Mouse (Mus musculus): ENCODE data around the gene Rufy3. TPM values are rescaled to one million over a fixed set of nuclear protein-coding genes. Genes with fewer than 3 reads are reported as not detected.
A peak's percentile ranks its signal among the peaks of the same experiment; 100 is the strongest.
"Not testable (repeated sequence)": the region's sequence is repeated elsewhere in the genome, so short reads cannot be mapped to it uniquely, and the experiment has no call there.

Gene Rufy3
- 100 to 1,000 TPM; 158 to 162 TPM for total RNA-seq (2021)

DNA sequence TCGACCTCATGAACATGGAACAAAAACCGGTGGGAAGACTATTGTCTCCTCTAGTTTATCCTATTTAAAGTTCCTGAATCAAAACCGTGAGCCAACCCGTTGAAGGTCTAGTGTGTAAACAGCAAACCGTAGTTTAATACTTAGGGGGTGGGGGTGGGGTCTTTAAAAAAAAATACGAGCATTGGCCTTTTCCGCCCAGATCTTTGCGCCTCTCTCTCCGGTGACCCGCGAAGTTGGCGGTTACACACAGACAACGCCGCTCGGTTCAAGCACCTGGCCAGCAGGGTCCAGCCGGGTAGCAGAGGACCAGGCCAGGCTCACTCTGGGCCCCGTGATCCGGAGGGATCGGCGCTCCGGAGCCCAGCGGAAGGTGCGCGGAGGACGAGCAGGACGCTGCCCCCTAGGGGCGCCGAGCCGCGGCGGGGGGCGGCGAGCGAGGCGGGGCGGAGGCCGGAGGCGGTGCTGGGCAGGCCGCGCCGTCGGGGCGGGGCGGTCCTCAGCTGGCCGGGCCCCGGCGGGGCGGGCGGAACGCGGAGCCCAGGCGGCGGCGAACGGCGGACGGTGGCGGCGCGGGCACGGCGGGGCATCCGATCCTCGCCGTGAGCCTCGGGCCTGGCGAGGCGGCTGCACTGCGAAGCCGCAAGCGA, at the start of gene Rufy3:
TSS of gene Rufy3 (plus strand) at position 540 of the 647 bp plus-strand sequence.
- peak; percentile 60 to 66 for DNase-seq (ENCODE audit: extremely low spot score in 1 of 2, low spot score in 1 of 2)

DNA sequence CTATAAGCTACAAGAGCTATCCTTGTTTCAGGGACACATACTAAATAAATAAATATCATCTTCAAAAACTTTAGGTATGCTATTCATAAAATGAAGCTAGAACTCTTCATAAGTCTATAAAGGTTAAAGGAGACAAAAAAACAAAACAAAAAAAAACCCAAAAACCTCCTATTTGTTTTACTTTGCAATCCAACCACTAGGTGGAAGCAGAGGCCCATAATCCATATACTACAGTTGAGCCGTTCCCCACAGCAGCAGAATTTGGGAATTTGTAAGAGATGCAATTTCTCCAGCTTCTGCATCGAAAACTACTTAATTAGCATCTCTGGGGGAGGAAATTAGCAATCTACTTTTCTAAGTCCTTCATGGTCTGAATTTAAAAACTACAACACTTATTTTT, 45.6 kb upstream of the Rufy3 start:
- peak in 1 of 2 experiments; percentile 31 for DNase-seq (ENCODE audit: extremely low spot score in 1 of 2, low spot score in 1 of 2)

DNA sequence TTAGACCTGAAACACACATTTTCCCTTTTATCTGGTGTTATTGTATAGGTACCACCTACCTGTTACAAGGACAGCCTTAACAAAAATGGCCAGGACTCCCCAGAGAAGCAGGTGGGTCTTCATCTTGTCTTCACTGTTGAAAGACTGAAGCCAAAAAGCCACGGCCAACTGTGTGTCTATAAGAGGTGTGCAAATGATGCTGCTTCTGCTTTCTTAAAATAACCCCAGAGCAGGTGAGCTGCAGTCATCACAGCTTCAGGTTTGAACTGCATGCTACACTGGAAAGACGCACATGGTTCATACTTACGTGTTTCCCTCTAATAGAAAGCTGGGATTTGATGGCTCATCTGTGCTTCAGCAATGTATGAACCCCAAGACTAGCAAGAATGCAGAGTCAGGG, 37.2 kb upstream of the Rufy3 start, which contains the start of gene Jchain:
TSS of gene Jchain (minus strand) at position 235 of the 400 bp plus-strand sequence.
- no peak for DNase-seq (ENCODE audit: extremely low spot score in 1 of 2, low spot score in 1 of 2)

DNA sequence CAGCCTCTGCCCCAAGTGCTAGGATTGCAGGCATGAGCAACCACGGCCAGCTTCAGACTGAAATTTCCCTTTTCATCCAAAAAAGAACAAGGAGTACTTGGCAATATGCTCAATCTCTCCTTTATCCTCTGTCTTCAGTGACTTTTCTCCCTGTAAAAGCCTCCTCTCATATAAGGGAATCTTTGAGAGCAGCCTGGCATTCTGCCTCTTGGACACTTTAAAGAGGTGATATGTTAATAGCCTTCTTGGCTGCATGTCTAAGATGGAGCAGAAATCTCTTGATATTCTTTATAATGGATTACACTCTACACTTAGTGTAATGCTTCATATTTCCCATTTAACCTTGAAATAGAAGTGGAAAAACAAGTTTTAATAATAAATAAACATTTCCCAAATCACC, 33.9 kb upstream of the Rufy3 start:
- DNase-seq (ENCODE audit: extremely low spot score in 1 of 2, low spot score in 1 of 2), result no peak

DNA sequence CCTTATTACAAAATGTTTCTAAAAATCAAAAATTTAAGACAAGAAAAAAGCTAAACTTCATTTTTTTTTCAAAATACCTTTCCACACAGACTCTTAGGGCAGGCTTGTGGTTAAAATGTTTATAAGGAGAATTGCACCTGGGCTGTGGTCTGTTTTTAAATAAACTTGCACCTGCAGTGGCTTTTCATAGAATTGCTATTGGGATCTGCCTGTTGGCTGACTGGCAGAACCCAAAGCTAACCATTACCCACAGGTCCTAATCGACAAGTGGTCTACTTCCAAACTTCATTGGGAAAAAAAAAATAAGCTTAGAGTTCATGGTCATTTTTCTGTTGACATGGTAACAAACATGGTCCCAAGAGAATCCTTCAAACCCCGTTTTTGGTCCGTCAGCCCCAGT, 30.1 kb upstream of the Rufy3 start:
- DNase-seq (ENCODE audit: extremely low spot score in 1 of 2, low spot score in 1 of 2), result no peak

DNA sequence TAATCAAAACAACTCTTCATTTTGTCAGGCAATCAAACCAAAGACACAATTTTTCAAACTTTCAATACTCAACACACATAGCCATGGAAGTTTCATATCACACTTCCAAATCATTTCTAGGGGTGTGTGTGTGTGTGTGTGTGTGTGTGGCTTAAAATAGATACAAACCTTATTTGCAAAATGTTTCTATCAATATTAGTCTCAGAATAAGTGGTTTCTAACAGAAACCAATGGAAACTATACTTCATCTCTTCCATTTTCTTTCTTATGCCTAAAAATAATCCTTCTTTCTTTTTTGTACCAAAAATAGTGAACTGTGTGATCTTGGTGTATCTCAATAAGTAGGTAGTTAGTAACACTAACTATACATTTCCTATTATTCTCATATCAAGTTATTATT, 24.0 kb upstream of the Rufy3 start:
- DNase-seq (ENCODE audit: extremely low spot score in 1 of 2, low spot score in 1 of 2), result no peak

DNA sequence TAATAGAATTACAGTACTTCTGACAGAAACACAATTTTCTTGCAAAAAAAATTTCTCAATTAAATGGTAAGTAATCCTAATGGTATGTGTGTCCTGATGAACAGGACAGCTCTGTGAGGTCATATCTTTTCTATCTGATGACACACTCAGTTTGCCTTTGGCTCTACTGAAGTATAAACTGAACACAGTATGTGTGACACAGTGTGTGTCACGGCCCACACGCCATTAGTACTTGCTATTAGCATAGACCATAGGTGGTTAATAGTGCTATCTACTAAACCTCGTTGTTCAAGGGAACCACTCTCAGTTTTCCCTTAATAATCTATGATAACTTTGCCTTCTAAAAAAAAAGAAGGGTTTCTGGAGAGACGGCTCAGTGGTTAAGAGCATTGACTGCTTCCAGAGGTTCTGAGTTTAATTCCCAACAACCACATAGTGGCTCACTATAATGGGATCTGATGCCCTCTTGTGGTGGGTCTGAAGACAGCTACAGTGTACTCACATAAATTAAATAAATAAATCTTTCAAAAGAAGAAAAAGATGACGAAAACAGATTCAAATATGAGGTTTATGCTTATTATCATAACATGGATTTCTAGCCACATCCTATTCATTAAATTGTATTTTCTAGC, 22.1 kb upstream of the Rufy3 start:
- peak in 1 of 2 experiments; percentile 24 for DNase-seq (ENCODE audit: extremely low spot score in 1 of 2, low spot score in 1 of 2)

DNA sequence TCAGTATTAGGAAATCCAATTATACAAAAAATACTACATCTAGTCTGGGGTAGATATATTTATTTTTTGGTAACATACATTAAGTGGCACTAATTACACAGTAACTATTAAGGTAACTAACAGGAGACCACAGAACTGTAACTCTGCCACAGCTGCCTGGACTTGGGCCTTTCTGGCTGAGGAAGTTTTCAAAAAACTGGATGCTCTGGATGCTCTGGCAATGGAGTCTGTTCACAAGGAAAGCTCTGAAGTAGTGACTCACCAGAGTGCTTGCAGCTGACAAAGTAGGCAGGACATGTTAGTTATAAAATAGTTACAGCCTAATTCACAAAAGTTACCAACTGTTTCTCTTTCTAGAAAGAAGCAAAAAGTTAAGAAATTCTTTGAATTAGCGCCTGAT, 20.4 kb upstream of the Rufy3 start:
- not testable (repeated sequence) for DNase-seq (ENCODE audit: extremely low spot score in 1 of 2, low spot score in 1 of 2)

DNA sequence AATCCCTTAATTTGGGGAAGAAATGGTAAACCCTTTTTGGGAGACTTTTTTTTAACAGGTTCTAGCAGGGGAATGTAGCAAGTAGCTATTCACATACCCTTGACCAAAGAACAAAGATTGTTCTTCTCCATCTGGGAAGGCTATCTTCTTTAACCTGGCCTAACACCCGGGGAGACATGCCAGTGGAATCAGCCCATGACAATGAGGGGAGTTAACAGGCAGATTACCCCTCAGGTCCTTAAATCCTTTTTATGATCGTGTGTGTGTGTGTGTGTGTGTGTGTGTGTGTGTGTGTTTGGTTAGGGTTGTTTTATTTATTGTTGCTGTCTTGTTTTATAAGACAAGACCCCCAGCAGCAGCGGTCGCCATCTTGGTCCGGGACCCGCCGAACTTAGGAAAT, 19.3 kb upstream of the Rufy3 start:
- no peak for DNase-seq (ENCODE audit: extremely low spot score in 1 of 2, low spot score in 1 of 2)

DNA sequence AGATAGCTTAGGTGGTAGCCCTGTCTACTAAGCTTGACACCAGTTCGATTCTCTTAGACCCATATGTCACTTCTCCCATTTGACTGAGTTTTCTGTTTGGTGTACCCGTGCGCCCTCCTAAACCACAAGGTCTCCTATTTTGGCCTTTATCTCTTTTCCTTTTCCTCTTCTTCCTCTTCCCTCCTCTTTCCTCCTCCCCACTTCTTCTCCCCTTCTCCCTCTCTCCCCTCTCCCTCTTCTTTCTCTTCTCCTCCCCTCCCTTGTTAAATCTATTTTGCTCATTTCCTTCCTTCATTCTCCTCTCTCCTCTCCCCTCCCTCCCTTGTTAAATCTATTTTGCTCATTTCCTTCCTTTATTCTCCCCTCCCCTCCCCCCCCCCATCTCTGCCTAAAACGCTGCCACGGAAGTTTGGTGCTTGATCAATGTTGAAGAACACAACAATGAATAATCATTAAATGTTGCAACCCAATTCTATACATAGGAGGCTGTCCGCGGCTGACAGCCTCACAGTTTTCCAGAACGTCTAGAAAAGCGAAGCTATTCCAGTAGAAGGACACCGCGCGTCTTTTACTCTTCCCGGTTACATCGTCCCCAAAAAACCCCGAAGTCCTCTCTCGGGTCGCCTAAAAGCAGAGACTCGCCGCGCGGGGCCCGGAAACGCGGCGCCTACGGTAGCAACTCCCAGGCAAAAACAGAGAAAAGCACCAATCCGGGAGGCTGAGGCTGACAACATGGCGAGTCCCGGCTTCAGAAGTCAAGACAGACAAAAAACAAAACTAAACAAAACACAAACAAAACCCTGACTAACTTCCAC, 11.4 kb upstream of the Rufy3 start:
- no peak for DNase-seq (ENCODE audit: extremely low spot score in 1 of 2, low spot score in 1 of 2)

DNA sequence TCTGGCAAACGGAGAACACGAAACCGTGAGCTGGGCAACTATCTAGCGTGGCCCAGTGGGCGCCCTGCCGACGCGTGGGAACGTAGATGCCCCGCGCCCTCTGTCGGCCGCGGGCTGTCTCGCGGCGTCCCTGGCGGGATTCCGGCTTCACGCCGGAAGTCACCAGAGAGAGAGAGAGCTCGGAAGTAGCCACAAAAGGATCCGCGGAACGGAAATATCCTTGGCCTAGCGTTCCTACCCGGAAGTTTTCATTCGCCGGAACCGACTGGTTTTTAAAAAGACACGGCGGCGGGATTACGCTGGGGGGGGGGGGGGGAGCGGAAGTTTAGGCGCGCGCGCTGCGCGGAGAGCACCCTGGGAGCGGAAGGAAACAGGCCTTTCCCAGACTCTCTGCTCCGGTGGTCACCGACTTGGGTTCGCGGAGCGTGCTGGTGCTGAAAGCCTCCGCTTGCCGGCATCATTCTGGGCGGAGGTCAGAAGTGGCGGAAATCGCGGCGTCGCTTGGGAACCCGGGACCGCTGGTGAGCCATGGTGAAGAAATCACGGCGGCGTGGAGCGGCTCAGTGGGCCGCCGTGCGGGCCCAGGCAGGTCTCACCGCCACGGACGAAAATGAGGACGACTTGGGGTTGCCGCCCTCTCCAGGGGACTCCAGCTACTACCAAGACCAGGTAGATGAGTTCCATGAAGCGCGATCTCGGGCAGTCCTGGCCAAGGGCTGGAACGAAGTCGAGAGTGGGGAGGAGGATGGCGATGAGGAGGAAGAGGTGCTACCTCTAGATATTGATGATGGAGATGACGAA, 10.6 kb upstream of the Rufy3 start, which contains the start of gene Utp3:
TSS of gene Utp3 (plus strand) at position 377 of the 801 bp plus-strand sequence.
- DNase-seq (ENCODE audit: extremely low spot score in 1 of 2, low spot score in 1 of 2), result peak; percentile 95 to 98

DNA sequence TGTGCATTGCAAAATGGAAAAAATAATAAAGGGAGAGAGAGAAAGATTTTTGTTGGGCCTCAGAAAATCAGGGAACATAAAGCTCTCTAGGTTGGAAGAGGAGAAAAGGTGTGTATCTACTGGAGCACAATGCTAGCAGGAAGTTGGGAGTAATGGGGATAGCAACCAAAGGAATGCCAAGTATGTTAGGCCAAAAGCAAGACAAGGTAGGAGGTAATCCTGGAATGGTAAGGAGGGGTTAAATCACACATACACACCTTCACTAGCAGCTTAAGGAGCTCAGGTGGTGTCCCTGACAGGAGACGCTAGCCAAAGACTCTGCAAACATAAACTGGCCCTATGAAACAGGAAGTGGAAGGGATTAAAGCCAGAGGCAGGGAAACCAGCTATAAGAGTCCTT, 5.8 kb upstream of the Rufy3 start:
- no peak for DNase-seq (ENCODE audit: extremely low spot score in 1 of 2, low spot score in 1 of 2)

DNA sequence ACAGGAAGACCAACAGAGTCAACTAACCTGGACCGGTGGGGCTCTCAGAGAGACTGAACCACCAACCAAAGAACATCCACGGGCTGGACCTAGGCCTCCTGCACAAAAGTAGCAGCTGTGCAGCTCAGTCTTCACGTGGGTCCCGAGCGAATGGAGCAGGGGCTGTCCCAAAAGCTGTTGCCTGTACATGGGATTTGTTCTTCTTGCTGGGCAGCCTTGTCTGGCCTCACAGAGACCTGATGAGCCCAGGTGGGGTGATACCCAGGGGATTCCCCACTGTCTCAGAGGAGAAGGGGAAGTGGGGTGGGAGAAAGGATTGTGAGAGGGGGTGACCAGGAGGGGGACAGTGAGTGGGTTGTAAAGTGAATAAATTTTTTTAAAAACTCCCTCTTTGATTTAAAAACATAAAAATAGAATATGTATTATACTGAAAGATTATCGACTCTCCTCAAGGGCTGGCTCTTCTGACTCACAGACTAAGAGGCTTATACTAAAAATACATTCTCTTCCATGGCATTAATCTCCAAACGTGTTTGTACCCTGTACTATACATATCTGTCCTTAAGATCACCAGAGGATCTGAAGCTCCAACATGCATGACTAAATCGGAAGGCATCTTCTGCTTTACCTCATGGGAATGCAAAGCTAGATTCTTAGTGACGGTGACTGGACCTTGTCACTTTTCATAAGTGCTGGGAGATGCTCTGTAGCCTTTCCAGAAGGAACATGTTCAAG, 3.6 kb upstream of the Rufy3 start:
- no peak for DNase-seq (ENCODE audit: extremely low spot score in 1 of 2, low spot score in 1 of 2)

DNA sequence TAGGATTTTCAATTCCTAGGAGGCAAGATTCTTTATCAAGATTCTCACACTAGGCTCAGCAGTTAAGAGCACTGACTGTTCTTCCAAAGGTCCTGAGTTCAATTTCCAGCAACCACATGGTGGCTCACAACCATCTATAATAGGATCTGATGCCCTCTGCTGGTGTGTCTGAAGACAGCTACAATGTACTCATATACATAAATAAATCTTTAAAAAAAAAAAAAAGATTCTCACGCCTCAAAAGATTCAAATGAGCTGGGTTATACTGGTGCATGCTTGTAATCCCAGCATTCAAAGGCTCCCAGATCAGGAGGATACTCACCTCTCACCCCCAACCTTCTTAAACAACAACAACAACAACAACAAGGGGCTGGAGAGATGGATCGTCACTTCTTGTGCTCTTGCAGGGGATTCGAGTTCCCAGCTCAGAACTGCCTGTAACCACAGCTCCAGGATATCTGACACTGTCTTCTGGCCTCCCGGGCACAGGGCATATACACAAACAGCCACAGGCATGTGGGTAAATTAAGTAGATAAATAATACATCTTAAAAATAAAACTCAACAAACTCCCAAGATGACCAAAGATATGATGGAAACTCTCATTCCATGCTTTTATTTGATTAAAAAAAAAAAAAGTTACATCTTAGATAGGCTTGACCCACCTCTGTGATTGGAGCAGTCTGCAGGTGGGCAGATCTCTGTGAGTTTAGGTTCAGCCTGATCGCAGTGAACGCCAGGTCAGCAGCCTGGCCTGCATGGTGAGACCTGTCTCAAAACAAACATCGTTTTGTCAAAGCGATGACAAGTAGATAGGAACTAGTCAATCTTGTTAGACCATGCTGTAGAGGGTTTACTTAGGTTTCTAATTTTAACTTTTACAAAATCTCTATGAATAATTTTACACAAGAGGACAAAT, 1.7 kb upstream of the Rufy3 start:
- no peak for DNase-seq (ENCODE audit: extremely low spot score in 1 of 2, low spot score in 1 of 2)

DNA sequence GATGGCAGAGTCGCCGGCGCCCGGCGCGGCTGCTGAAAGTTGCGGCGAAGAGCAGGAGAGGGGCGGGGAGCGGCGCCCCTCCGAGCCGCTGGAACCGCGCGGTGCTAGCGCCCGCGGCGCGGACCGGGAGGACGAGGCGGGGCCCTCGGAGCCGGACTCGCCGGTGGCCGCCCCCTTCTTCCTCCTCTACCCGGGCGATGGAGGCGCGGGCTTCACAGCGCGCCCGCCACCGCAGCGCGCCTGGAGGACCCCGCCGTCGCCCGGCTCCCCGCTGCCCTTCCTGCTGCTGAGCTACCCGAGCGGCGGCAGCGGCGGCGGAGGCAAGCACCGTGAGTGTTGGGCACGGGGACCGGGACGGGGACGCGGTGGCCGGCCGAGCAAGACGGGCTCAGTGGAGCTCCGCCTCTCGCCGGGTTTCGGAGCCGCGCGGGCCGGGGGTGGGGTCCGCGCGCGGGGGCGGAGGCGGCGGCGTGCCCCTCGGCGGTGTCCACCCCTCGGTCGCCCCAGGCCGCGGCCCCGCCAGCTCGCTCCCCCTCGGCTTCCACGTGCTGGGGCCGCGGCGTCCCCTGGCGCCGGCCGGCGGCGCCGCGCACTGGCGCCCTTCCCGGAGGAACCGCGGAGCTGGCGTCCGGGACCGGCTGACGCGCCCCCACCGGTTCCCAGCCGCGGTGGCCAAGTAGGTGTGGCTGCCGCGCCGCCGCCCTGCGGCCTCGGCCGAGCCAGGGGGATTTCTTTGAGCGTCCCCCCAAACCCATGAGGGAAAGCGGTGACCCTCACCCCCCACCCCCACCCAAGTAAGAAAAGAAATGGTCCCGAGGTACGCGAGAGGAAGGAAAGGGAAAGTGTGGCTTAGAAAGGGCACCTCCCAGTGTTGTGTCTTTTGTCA, 551 bp downstream of the Rufy3 start:
- peak; percentile 47 to 57 for DNase-seq (ENCODE audit: extremely low spot score in 1 of 2, low spot score in 1 of 2)

DNA sequence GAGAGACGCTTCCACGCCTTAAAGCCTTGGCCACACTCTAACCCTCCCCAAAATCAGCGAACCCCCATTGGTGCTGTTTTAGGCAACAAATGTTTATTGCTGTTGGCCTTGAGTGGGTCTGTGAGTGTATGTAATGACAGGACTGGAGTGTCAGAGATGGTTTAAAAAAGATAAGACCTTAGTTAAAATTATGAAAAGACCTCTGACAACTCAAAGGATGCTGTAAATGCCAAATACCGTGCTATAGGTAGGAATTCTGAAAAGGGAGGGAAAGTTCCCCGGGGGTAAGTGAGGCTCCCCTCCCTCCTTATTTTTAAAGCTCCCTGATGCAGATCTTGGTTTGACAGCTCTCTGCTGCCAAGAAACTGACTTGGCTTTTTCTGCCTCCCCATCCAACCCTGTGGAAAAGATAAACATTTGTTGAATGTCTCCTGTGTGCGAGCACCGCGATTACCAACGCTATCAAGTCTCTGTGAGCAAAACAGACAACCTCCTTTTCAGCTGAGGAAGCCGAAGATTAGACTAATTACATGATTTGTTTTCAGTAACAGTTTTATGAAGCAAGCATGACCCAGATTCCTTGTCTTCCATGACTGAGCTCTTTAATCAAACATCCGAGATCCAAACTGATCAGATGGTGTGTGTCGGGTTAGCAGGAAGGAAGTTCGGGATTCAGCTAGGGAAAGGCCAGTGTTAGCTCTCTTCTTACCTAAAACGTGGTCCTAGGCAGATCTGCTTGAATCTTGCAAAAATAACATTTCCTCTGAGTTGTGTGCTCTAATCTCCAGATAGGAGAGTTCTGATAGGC, 1.4 kb downstream of the Rufy3 start:
- DNase-seq (ENCODE audit: extremely low spot score in 1 of 2, low spot score in 1 of 2), result no peak

DNA sequence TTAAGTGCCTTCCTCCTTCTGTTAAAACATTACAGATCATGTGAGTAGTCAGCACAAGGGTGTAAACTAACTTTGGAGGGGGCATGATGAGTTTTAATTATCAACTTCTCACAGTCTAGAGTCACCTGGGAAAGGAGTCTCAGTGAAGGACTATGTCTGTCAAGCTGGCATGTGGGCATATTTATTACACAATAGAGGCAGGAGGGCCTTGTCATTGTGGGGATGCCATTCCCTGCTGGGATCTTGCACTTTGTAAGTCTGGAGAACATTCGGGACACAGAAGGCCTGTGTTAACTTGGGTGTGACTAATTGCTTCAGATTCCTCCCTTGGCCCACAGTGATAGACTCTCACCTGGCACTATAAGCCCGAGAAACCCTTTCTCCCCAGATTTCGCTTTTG, 4.7 kb downstream of the Rufy3 start:
- no peak for DNase-seq (ENCODE audit: extremely low spot score in 1 of 2, low spot score in 1 of 2)
